Mouse (Mus musculus): ENCODE results near the gene Ctnnbl1. TPM values are rescaled to one million over a fixed set of nuclear protein-coding genes. Genes with fewer than 3 reads are reported as not detected.

Ctnnbl1 gene
- polyA plus RNA-seq, 1 experiment from 2014 or later, result 62.7 TPM

DNA sequence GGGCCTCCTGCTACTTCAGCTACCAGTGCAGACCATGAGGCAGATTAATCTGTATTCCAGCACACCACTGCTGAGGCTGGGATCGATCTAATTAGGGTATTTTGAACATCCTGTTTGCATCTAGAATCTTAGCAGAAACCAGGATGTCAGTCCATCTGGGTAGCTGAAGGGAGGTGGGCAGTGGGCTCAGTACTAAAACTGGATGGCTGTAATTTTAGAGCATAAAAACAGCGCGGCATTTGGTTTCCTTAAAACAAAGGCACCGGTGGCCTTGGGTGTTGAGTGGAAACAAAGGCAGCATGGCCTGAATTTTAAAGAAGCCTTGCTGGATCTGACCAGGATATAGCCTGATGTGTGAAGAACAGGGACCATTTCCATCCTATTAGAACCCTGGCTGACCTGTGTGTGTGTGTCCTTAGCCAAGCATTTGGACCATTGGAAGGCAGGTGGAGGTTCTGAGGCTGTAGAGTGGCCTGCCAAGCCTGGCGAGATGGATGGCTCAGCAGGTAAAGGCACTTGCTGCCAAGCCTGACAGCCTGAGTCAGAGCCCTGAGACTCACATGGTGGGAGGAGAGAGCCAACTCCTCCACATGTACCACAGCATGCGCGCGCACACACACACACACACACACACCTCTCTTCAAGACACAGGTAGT is 122.0 kb downstream of the Ctnnbl1 start:
- Histone ChIP-seq H3K9ac (ENCODE audit: low read depth, low read length) (0 out of 2 replicates have a peak overlapping the region, but pooled peaks have one; percentile 3), H3K27me3 (ENCODE audit: control insufficient read depth, insufficient read depth, low read depth, low read length) (no peaks in the 10 kb centered on the region), H3K4me2 (ENCODE audit: low read length) (no peak overlapping the region), H3K9me3 (replicated peaks; ENCODE audit: control insufficient read depth, low read length, poor library complexity, severe bottlenecking) (no peaks in the 10 kb centered on the region), H3K4me1 (ENCODE audit: control insufficient read depth, insufficient read depth, low read length) (peaks cover 27% of the 10 kb centered on the region), H3K36me3 (ENCODE audit: control insufficient read depth, insufficient read depth, low read length) (no peaks in the 10 kb centered on the region), H3K27ac (ENCODE audit: low read length) (peak overlapping the region; percentile 56), H3K4me3 (ENCODE audit: low read depth, low read length) (no peak overlapping the region)
- 69% methylated on average over 8 of the region's 8 CpGs for WGBS
- ATAC-seq, result 0 out of 2 replicates have a peak, but pooled peaks have one; percentile 21

DNA sequence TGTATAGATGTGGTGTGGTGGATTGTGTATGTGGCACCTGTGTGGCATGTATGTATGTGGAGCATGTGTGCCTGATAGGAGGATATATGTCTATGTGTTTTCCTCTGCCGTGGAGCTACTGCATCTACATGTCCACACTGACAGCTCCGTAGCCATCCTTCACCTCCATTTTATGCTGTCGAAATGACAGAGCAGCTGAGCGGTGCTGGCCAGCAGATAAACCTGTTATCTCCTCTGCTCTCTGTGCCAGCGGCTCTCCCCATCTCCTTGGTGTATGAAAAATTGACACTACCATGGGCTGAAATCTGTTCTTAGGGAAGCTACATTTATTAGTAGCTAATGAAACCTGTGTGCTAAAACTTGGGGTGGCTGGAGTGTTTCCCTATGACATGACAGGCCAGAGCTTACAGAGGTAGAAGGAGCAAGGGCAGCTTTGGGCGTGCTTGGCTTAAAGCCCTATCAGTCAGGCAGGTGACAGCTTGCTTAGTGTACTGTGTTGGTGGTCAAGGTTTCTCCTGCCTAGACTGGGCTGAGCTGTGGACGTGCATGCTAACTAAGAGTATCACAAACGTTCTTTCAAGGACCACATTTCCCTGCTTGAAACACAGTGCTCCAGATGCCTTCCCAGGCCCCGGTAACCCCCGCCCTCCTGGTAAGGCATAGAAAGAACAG is 124.2 kb downstream of the Ctnnbl1 start:
- no peaks in the 10 kb centered on the region for H3K9me3 ChIP-seq (replicated peaks; ENCODE audit: control insufficient read depth, low read length, poor library complexity, severe bottlenecking)
- no peak overlapping the region for H3K4me3 ChIP-seq (ENCODE audit: low read depth, low read length)
- WGBS, result 65% methylated on average over 10 of the region's 10 CpGs
- no peak overlapping the region for H3K9ac ChIP-seq (ENCODE audit: low read depth, low read length)
- H3K4me2 ChIP-seq (ENCODE audit: low read length), result no peak overlapping the region
- H3K36me3 ChIP-seq (ENCODE audit: control insufficient read depth, insufficient read depth, low read length), result no peaks in the 10 kb centered on the region
- no peak for ATAC-seq
- H3K4me1 ChIP-seq (ENCODE audit: control insufficient read depth, insufficient read depth, low read length), result peaks cover 26% of the 10 kb centered on the region
- no peaks in the 10 kb centered on the region for H3K27me3 ChIP-seq (ENCODE audit: control insufficient read depth, insufficient read depth, low read depth, low read length)
- H3K27ac ChIP-seq (ENCODE audit: low read length), result peak overlapping the region; percentile 45

DNA sequence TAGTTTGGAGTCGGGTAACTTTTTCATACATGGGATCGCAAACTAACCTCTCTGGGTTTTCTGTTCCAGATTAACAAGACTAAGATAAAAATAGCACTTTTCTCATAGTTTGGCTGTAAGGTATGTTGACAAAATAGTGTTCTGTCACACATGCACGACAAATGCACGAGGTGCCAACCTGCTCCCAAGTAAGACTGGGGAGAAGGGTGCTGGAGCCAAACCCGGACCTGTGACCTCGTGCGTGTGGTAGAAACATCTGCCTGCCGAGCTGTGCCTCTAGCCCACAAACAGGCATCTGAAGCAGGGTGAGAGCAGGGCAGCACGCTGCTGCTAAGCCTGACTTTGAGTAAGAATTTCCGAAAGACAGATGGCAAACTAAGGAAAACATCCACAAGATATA is 125.1 kb downstream of the Ctnnbl1 start:
- H3K36me3 ChIP-seq (ENCODE audit: control insufficient read depth, insufficient read depth, low read length), result no peaks in the 10 kb centered on the region
- H3K4me1 ChIP-seq (ENCODE audit: control insufficient read depth, insufficient read depth, low read length), result peaks cover 22% of the 10 kb centered on the region
- ATAC-seq, result no peak
- H3K4me2 ChIP-seq (ENCODE audit: low read length), result no peak overlapping the region
- no peak overlapping the region; the same call in 1 of the 2 replicates for H3K27ac ChIP-seq (ENCODE audit: low read length)
- H3K27me3 ChIP-seq (ENCODE audit: control insufficient read depth, insufficient read depth, low read depth, low read length), result no peaks in the 10 kb centered on the region
- H3K4me3 ChIP-seq (ENCODE audit: low read depth, low read length), result no peak overlapping the region
- H3K9ac ChIP-seq (ENCODE audit: low read depth, low read length), result no peak overlapping the region
- no peaks in the 10 kb centered on the region for H3K9me3 ChIP-seq (replicated peaks; ENCODE audit: control insufficient read depth, low read length, poor library complexity, severe bottlenecking)
- 87% methylated on average over 10 of the region's 10 CpGs for WGBS

DNA sequence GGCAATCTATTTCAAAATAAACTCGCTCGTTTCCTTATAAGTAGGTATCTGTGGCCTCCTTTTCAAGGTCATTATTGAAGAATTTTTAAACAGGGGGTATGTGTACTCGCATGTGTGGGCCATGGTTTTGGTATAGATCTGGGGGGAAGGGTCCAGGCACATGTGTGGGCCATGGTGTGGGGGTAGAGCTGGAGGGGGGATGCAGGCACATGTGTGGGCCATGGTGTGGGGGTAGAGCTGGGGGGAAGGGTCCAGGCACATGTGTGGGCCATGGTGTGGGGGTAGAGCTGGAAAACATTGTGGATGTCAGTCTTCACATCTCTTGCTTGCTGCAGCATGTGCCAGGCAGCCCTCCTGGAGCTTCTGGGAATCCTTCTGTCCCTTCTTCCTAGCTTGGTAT is 129.9 kb downstream of the Ctnnbl1 start:
- H3K9me3 ChIP-seq (replicated peaks; ENCODE audit: control insufficient read depth, low read length, poor library complexity, severe bottlenecking), result no peaks in the 10 kb centered on the region
- H3K4me2 ChIP-seq (ENCODE audit: low read length), result no peak overlapping the region
- no peak overlapping the region for H3K4me3 ChIP-seq (ENCODE audit: low read depth, low read length)
- no peaks in the 10 kb centered on the region for H3K27me3 ChIP-seq (ENCODE audit: control insufficient read depth, insufficient read depth, low read depth, low read length)
- no peak overlapping the region for H3K27ac ChIP-seq (ENCODE audit: low read length)
- H3K36me3 ChIP-seq (ENCODE audit: control insufficient read depth, insufficient read depth, low read length), result 0 out of 2 replicates have a peak, but pooled peaks cover 5% of the 10 kb centered on the region
- ATAC-seq, result no peak
- H3K4me1 ChIP-seq (ENCODE audit: control insufficient read depth, insufficient read depth, low read length), result no peaks in the 10 kb centered on the region
- H3K9ac ChIP-seq (ENCODE audit: low read depth, low read length), result no peak overlapping the region
- WGBS, result 92% methylated on average over 3 of the region's 3 CpGs

DNA sequence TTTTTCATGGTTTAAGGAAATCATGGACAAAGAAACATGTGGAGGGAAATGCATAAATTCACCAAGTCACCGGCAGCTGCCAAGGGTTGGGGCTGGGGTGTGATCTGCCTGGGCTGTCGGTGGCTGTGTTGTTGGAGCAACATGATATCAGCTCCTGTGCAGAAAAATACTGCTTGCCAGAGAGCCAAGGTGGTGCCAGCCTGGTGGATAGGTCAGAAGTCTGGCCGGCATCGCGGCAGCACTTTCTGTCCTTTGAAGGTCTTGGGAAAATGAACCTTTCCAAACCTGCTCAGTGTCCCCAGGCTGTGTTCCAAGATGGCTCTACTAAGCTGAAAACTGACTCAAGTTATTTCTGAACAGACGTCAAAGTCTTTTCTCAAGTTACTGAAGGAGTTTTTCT is 133.0 kb downstream of the Ctnnbl1 start:
- peaks cover 6% of the 10 kb centered on the region for H3K4me1 ChIP-seq (ENCODE audit: control insufficient read depth, insufficient read depth, low read length)
- no peak overlapping the region for H3K4me2 ChIP-seq (ENCODE audit: low read length)
- H3K27ac ChIP-seq (ENCODE audit: low read length), result peak overlapping the region; percentile 28; the same call in 1 of the 2 replicates
- H3K27me3 ChIP-seq (ENCODE audit: control insufficient read depth, insufficient read depth, low read depth, low read length), result no peaks in the 10 kb centered on the region
- 76% methylated on average over 6 of the region's 6 CpGs for WGBS
- no peak overlapping the region for H3K9ac ChIP-seq (ENCODE audit: low read depth, low read length)
- ATAC-seq, result no peak
- 0 out of 2 replicates have a peak, but pooled peaks cover 5% of the 10 kb centered on the region for H3K36me3 ChIP-seq (ENCODE audit: control insufficient read depth, insufficient read depth, low read length)
- H3K9me3 ChIP-seq (replicated peaks; ENCODE audit: control insufficient read depth, low read length, poor library complexity, severe bottlenecking), result no peaks in the 10 kb centered on the region
- H3K4me3 ChIP-seq (ENCODE audit: low read depth, low read length), result no peak overlapping the region

DNA sequence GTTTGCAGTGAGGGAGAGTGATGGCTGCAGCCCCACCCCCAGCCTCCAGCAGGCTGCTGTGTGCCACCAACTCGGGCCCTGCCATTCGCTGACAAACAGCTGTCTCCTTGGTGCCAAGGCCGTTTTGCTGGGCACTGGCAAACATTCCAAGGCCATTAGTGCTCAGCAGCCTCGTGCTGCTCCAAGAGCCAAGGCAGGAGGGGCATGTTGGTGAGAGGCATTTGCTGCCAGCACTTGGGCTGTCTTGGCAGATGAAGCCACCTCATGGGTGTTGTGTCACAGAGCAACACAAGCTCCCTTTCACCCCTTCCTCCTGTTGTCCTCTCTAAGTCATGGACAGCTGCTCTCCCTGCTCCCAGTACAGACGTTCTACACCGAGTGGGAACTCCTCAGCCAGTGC is 136.0 kb downstream of the Ctnnbl1 start:
- Histone ChIP-seq H3K27me3 (ENCODE audit: control insufficient read depth, insufficient read depth, low read depth, low read length) (no peaks in the 10 kb centered on the region), H3K4me3 (ENCODE audit: low read depth, low read length) (no peak overlapping the region), H3K4me2 (ENCODE audit: low read length) (no peak overlapping the region), H3K9me3 (replicated peaks; ENCODE audit: control insufficient read depth, low read length, poor library complexity, severe bottlenecking) (no peaks in the 10 kb centered on the region), H3K9ac (ENCODE audit: low read depth, low read length) (no peak overlapping the region), H3K36me3 (ENCODE audit: control insufficient read depth, insufficient read depth, low read length) (0 out of 2 replicates have a peak, but pooled peaks cover 5% of the 10 kb centered on the region), H3K4me1 (ENCODE audit: control insufficient read depth, insufficient read depth, low read length) (peaks cover 7% of the 10 kb centered on the region), H3K27ac (ENCODE audit: low read length) (no peak overlapping the region)
- ATAC-seq, result no peak
- WGBS, result 78% methylated on average over 6 of the region's 6 CpGs

DNA sequence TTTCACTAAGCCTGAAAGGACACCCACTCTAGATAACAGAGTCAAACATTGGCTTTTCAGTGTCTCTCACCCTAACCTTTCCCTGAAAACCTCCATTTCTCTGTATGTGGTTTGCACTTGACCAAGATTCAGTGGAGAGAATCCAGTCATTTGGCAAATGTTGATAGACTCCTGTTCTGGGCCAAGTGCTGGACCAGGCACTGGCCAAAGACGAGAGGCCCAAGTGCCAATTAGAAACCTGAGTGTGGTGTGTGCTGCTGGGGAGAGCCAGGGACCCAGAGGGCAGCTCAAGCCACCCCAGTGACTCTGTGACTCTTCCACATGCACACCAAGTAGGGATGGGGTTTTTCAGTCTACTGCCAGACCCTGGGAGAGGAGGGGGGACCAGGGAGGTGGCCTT is 136.5 kb downstream of the Ctnnbl1 start:
- no peak overlapping the region for H3K27ac ChIP-seq (ENCODE audit: low read length)
- H3K36me3 ChIP-seq (ENCODE audit: control insufficient read depth, insufficient read depth, low read length), result 0 out of 2 replicates have a peak, but pooled peaks cover 5% of the 10 kb centered on the region
- no peak overlapping the region for H3K4me3 ChIP-seq (ENCODE audit: low read depth, low read length)
- H3K9ac ChIP-seq (ENCODE audit: low read depth, low read length), result no peak overlapping the region
- 87% methylated on average over 1 of the region's 1 CpGs for WGBS
- H3K4me1 ChIP-seq (ENCODE audit: control insufficient read depth, insufficient read depth, low read length), result peaks cover 7% of the 10 kb centered on the region
- H3K9me3 ChIP-seq (replicated peaks; ENCODE audit: control insufficient read depth, low read length, poor library complexity, severe bottlenecking), result no peaks in the 10 kb centered on the region
- H3K27me3 ChIP-seq (ENCODE audit: control insufficient read depth, insufficient read depth, low read depth, low read length), result no peaks in the 10 kb centered on the region
- ATAC-seq, result no peak
- no peak overlapping the region for H3K4me2 ChIP-seq (ENCODE audit: low read length)

DNA sequence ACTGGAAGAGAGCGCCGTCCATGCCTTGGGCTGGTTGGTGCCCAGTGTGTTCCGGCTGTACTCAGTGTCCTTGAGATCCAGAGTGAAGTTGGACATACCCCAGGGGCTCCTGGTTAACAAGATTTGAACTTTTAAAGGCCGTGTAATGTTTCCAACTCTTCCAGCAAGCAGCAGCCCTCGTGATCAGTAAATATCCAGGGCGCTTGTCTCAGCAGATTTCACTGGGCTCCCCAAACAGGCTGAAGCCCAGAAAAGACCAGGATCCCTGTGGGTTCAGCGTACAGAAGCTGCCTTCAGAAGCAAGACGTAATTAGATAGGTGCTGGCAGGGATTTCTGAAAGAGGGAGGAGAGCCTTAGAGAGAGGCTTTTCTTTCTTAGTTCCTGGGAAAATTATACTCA is 137.9 kb downstream of the Ctnnbl1 start:
- no peak for ATAC-seq
- no peaks in the 10 kb centered on the region for H3K27me3 ChIP-seq (ENCODE audit: control insufficient read depth, insufficient read depth, low read depth, low read length)
- no peak overlapping the region for H3K4me3 ChIP-seq (ENCODE audit: low read depth, low read length)
- 56% methylated on average over 8 of the region's 8 CpGs for WGBS
- no peak overlapping the region for H3K9ac ChIP-seq (ENCODE audit: low read depth, low read length)
- no peak overlapping the region for H3K4me2 ChIP-seq (ENCODE audit: low read length)
- H3K4me1 ChIP-seq (ENCODE audit: control insufficient read depth, insufficient read depth, low read length), result peaks cover 7% of the 10 kb centered on the region
- peak overlapping the region; percentile 62 for H3K27ac ChIP-seq (ENCODE audit: low read length)
- no peaks in the 10 kb centered on the region for H3K9me3 ChIP-seq (replicated peaks; ENCODE audit: control insufficient read depth, low read length, poor library complexity, severe bottlenecking)
- 0 out of 2 replicates have a peak, but pooled peaks cover 5% of the 10 kb centered on the region for H3K36me3 ChIP-seq (ENCODE audit: control insufficient read depth, insufficient read depth, low read length)

DNA sequence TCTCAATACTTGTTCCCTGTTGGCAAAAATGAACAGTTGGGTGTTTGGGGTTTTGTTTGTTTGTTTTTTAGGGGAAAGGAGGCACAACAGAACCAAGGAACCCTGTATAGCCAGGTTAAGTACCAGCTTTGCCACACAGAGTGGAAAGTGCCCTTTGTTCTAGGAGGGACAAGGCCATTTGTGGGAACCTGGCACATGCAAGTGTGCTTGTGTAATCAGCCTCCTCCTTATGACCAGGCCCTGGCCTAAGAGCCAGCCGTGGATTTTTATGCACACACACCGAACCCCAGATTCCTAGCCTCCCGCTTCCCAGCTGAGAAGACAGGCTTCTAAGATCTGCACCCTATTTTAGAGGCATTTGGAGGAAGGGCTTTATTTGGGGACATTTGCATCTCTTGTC is 140.2 kb downstream of the Ctnnbl1 start:
- Histone ChIP-seq H3K4me2 (ENCODE audit: low read length) (no peak overlapping the region), H3K27me3 (ENCODE audit: control insufficient read depth, insufficient read depth, low read depth, low read length) (no peaks in the 10 kb centered on the region), H3K4me3 (ENCODE audit: low read depth, low read length) (no peak overlapping the region), H3K9ac (ENCODE audit: low read depth, low read length) (no peak overlapping the region), H3K36me3 (ENCODE audit: control insufficient read depth, insufficient read depth, low read length) (no peaks in the 10 kb centered on the region), H3K4me1 (ENCODE audit: control insufficient read depth, insufficient read depth, low read length) (peaks cover 16% of the 10 kb centered on the region), H3K9me3 (replicated peaks; ENCODE audit: control insufficient read depth, low read length, poor library complexity, severe bottlenecking) (no peaks in the 10 kb centered on the region), H3K27ac (ENCODE audit: low read length) (peak overlapping the region; percentile 48; the same call in 1 of the 2 replicates)
- WGBS, result 95% methylated on average over 3 of the region's 3 CpGs
- no peak for ATAC-seq

Measured in midbrain, embryonic 16.5 days (tissue).